Mouse (Mus musculus): ENCODE data around the gene Ptprcap. TPM values are rescaled to one million over a fixed set of nuclear protein-coding genes. Genes with fewer than 3 reads are reported as not detected.

Ptprcap gene
- polyA plus RNA-seq, 1 experiment from 2014 or later = 0.28 TPM

DNA sequence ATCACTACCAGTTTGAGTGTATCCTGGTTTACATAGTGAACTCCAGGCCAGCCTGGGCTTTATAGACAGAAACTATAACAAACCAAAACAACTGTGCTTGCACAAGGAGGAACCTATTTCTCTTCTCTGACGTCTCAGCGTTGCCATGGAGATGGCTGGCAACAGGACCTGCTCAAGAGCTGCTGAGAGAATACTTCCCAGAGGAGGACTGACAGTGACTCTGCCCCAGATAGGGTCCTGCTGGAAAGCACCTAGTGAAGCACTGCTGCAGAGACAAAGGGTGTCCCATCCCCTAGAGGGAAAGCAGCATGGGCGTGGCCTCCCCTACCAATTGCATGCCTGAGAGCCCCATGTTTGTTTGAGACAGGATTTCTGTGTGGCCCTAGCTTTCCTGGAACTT, 28.5 kb downstream of the Ptprcap start:
- peak; percentile 45 for ATAC-seq
- WGBS = 43% methylated on average over 3 of the region's 3 CpGs

DNA sequence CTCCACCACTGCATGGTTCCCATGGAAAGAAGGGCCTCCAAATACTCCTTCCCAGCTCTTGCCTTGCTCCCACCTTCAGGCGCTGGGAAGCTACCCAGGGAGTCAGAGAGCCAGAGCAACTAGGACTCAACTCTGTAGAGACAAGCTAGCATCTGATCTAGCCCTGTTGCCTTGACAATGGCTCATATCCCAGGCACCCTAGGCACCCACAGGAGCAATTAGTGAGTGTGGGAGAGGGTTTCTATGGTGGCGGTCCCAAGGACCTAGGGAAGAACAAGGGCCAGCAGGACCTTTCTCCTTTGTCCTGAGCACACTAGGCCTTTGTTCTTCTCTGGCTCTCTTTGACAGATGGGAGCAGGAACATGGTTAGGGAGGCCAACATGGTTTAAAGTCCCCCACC, 30.3 kb downstream of the Ptprcap start:
- H3K9me3 ChIP-seq (replicated peaks; ENCODE audit: control insufficient read depth, low read length, poor library complexity, severe bottlenecking) = no peaks in the 10 kb centered on the region
- H3K4me2 ChIP-seq (ENCODE audit: low read length) = no peak overlapping the region
- no peak overlapping the region for H3K9ac ChIP-seq (ENCODE audit: low read depth, low read length)
- no peaks in the 10 kb centered on the region for H3K36me3 ChIP-seq (ENCODE audit: control insufficient read depth, insufficient read depth, low read length)
- ATAC-seq = no peak
- no peaks in the 10 kb centered on the region for H3K27me3 ChIP-seq (ENCODE audit: control insufficient read depth, insufficient read depth, low read depth, low read length)
- H3K4me3 ChIP-seq (ENCODE audit: low read depth, low read length) = no peak overlapping the region
- WGBS = 62% methylated on average over 2 of the region's 2 CpGs
- H3K4me1 ChIP-seq (ENCODE audit: control insufficient read depth, insufficient read depth, low read length) = peaks cover 4% of the 10 kb centered on the region; the same call in 1 of the 2 replicates
- no peak overlapping the region for H3K27ac ChIP-seq (ENCODE audit: low read length)

More for the DNA sequence above, 28.5 kb downstream of the Ptprcap start:
- Histone ChIP-seq H3K4me1 (ENCODE audit: control insufficient read depth, insufficient read depth, low read length) (peaks cover 4% of the 10 kb centered on the region; the same call in 1 of the 2 replicates), H3K4me2 (ENCODE audit: low read length) (no peak overlapping the region), H3K9me3 (replicated peaks; ENCODE audit: control insufficient read depth, low read length, poor library complexity, severe bottlenecking) (no peaks in the 10 kb centered on the region), H3K4me3 (ENCODE audit: low read depth, low read length) (no peak overlapping the region), H3K27ac (ENCODE audit: low read length) (0 out of 2 replicates have a peak overlapping the region, but pooled peaks have one; percentile 8), H3K9ac (ENCODE audit: low read depth, low read length) (0 out of 2 replicates have a peak overlapping the region, but pooled peaks have one; percentile 10), H3K36me3 (ENCODE audit: control insufficient read depth, insufficient read depth, low read length) (no peaks in the 10 kb centered on the region), H3K27me3 (ENCODE audit: control insufficient read depth, insufficient read depth, low read depth, low read length) (no peaks in the 10 kb centered on the region)

DNA sequence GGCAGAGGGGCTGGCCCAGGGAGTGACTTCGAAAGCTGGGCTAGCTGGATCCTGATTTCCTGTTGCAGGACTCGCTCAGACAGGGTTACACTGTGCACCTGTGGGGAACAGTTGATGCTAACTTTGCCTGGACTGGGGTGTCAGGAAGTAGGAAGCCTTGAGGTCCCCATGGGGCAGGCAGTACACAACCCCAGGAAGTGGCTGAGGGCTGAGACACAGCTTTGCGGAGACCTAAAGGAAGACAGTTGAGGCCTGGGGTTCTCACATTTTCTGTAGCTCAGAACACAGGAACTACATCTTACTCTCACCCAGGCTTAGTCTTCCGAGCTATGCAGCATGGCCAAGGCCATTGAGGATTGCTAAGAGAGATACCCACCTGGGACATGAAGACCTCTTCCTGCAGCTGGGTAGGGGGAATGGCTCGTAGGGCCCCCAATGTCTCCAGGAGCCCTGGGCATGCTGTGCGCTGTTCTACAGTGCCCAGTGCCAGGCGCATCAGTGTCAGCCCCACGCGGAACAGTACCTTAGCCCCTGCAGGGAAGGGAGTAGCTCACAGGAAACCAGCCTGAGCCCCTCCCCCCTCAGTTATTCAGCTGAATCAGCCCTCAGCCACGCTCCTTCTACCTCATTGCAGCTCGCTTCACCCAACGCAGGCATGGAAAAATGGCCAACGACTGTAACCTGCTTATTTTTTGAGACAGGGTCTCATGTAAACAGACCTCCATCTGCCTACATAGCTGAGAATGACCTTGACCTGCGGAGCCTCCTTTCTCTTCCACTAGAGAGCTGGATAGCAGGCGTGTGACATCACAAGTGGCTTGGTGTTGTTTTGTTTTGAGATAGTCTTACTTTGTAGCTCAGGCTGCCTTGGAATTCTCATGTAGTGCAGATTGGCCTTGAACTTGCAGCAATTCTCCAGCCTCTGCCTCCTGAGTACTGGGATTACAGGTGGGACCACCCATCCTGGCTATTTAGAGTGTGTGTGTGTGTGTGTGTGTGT, 31.9 kb downstream of the Ptprcap start:
- Histone ChIP-seq H3K9me3 (replicated peaks; ENCODE audit: control insufficient read depth, low read length, poor library complexity, severe bottlenecking) (no peaks in the 10 kb centered on the region), H3K4me3 (ENCODE audit: low read depth, low read length) (no peak overlapping the region), H3K4me2 (ENCODE audit: low read length) (no peak overlapping the region), H3K9ac (ENCODE audit: low read depth, low read length) (no peak overlapping the region), H3K27me3 (ENCODE audit: control insufficient read depth, insufficient read depth, low read depth, low read length) (no peaks in the 10 kb centered on the region), H3K27ac (ENCODE audit: low read length) (no peak overlapping the region), H3K4me1 (ENCODE audit: control insufficient read depth, insufficient read depth, low read length) (peaks cover 4% of the 10 kb centered on the region; the same call in 1 of the 2 replicates), H3K36me3 (ENCODE audit: control insufficient read depth, insufficient read depth, low read length) (no peaks in the 10 kb centered on the region)
- no peak for ATAC-seq
- whole genome bisulfite sequencing = 64% methylated on average over 15 of the region's 15 CpGs

DNA sequence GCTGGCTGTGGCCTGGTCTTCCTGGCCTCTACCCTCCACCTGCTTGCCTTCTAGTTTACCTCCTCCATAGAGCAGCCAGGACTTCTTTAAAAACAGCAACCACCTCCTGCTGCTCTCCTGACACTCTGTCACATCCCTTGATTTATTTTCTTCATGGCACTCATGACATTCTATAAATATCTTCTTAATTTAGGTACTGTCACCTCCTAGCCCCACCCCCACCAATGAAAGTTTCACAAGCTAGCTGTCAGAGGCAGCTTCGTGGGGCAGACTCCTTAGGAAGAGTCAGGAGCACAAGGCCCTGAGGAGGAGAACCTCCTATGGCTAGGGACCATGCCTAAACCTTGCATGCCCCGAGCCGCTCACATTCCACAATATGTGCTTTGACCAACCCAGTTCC, 33.9 kb downstream of the Ptprcap start:
- Histone ChIP-seq H3K9me3 (replicated peaks; ENCODE audit: control insufficient read depth, low read length, poor library complexity, severe bottlenecking) (no peaks in the 10 kb centered on the region), H3K27me3 (ENCODE audit: control insufficient read depth, insufficient read depth, low read depth, low read length) (no peaks in the 10 kb centered on the region), H3K27ac (ENCODE audit: low read length) (no peak overlapping the region), H3K9ac (ENCODE audit: low read depth, low read length) (no peak overlapping the region), H3K4me2 (ENCODE audit: low read length) (no peak overlapping the region), H3K36me3 (ENCODE audit: control insufficient read depth, insufficient read depth, low read length) (no peaks in the 10 kb centered on the region), H3K4me1 (ENCODE audit: control insufficient read depth, insufficient read depth, low read length) (peaks cover 3% of the 10 kb centered on the region; the same call in 1 of the 2 replicates), H3K4me3 (ENCODE audit: low read depth, low read length) (no peak overlapping the region)
- 77% methylated on average over 3 of the region's 3 CpGs for WGBS
- no peak for ATAC-seq

DNA sequence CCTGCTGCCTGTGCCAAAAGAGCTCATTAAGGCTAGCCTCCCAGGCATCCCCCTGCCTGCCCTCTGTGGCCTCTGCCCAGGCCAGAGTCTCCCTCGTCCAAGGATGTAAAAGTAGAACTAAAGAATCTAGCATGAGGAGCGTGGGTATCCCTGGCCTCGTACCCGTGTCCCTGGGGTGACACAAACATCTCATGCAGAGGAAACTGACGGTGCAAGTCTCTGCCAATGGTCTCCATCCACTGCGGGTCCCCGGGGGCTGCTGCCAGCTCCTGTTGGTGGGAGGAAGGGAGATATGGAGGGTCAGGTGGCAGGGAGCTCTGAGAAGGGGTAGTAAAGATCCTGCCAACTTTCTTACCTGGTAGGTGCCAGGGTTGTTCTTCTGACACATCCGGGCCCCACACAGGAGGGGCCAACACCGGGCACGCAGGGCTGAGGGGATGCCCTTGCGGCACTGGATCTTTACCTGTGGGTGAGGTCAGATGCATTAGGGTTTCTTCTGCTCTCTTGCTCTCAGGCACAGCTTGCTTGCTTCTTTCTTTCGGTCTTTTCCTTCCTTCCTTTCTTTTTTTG, 35.7 kb downstream of the Ptprcap start:
- Histone ChIP-seq H3K4me1 (ENCODE audit: control insufficient read depth, insufficient read depth, low read length) (peaks cover 13% of the 10 kb centered on the region), H3K4me2 (ENCODE audit: low read length) (no peak overlapping the region), H3K4me3 (ENCODE audit: low read depth, low read length) (no peak overlapping the region), H3K27me3 (ENCODE audit: control insufficient read depth, insufficient read depth, low read depth, low read length) (no peaks in the 10 kb centered on the region), H3K9ac (ENCODE audit: low read depth, low read length) (no peak overlapping the region), H3K9me3 (replicated peaks; ENCODE audit: control insufficient read depth, low read length, poor library complexity, severe bottlenecking) (no peaks in the 10 kb centered on the region), H3K36me3 (ENCODE audit: control insufficient read depth, insufficient read depth, low read length) (0 out of 2 replicates have a peak, but pooled peaks cover 2% of the 10 kb centered on the region), H3K27ac (ENCODE audit: low read length) (no peak overlapping the region)
- ATAC-seq = no peak
- 84% methylated on average over 12 of the region's 12 CpGs for WGBS

DNA sequence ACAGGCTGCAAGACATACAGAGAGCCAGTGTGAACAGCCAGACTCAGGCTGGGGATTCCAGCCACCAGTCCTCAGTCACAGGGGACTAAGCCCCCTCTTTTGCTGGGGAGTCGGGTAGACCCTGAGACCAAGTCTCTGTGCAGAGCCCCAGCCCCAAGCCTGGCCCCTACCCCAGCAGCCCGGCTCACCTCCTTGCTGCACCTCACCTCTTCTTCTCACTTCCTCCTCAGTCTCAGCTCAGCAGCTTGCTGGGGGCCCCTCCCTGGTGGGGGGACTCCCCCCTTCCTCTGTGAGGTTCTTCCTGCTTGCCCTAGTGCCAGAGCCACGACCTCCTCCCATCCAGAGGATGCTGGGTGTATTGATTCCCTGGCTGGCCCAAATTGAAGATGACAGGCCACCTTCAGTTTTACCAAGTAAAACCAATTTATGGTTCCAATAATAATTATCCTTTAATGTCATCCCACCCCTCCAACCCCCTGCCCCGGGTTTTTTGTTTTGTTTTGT, 37.5 kb downstream of the Ptprcap start, which contains the start of gene Tbc1d10c:
Gene Tbc1d10c, minus strand, starts transcription at position 454 of the 504 bp plus-strand sequence.
- no peaks in the 10 kb centered on the region for H3K9me3 ChIP-seq (replicated peaks; ENCODE audit: control insufficient read depth, low read length, poor library complexity, severe bottlenecking)
- no peak for ATAC-seq
- peaks cover 13% of the 10 kb centered on the region for H3K4me1 ChIP-seq (ENCODE audit: control insufficient read depth, insufficient read depth, low read length)
- H3K27ac ChIP-seq (ENCODE audit: low read length) = peak within 1 kb of the TSS; percentile 89
- H3K4me2 ChIP-seq (ENCODE audit: low read length) = peak within 1 kb of the TSS; percentile 75
- WGBS = 74% methylated on average over 4 of the region's 4 CpGs
- H3K27me3 ChIP-seq (ENCODE audit: control insufficient read depth, insufficient read depth, low read depth, low read length) = no peaks in the 10 kb centered on the region
- peak within 1 kb of the TSS; percentile 98 for H3K9ac ChIP-seq (ENCODE audit: low read depth, low read length)
- H3K4me3 ChIP-seq (ENCODE audit: low read depth, low read length) = peak within 1 kb of the TSS; percentile 95
- peaks cover 11% of the 10 kb centered on the region for H3K36me3 ChIP-seq (ENCODE audit: control insufficient read depth, insufficient read depth, low read length)

DNA sequence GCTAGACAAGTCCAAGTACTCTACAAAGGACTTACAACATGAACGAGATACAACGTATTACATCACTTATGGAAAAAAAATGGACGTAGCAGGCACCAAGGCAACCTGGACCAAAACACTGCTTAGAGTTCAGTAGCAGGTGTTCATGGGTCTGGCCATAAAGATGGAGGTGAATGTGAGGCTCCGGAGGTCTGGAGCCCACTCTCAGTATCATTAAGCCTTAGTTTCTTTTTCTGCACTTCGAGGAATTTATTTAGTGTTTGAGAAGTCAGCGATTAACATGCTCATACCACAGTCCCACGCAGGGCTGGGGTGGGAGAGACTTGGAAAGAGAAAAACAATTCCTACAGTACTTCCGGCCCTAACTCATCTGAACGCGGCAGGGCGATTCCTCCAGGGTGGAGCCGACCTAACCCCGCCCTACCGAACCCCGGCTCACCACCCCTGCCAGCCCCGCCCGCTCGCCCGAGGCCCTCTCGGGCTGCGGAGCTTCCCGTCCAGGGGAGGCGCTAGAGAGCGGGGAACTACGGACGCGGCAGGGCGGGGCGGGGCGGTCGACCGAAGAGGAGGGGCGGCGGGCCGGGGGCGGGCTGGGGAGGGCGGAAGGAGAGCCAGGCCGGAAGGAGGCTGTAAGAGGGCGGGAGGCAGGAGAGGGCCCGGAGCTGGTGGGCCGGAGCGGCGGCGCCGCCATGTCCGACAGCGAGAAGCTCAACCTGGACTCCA, 38.3 kb downstream of the Ptprcap start, which contains the start of gene Ppp1ca:
Gene Ppp1ca, plus strand, starts transcription at position 538 of the 723 bp plus-strand sequence.
- peak within 1 kb of the TSS; percentile 75 for H3K4me2 ChIP-seq (ENCODE audit: low read length)
- peak; percentile 91 for ATAC-seq
- peak within 1 kb of the TSS; percentile 89 for H3K27ac ChIP-seq (ENCODE audit: low read length)
- H3K9me3 ChIP-seq (replicated peaks; ENCODE audit: control insufficient read depth, low read length, poor library complexity, severe bottlenecking) = no peaks in the 10 kb centered on the region
- peaks cover 13% of the 10 kb centered on the region for H3K4me1 ChIP-seq (ENCODE audit: control insufficient read depth, insufficient read depth, low read length)
- peak within 1 kb of the TSS; percentile 98 for H3K9ac ChIP-seq (ENCODE audit: low read depth, low read length)
- no peaks in the 10 kb centered on the region for H3K27me3 ChIP-seq (ENCODE audit: control insufficient read depth, insufficient read depth, low read depth, low read length)
- 7% methylated on average over 35 of the region's 47 CpGs for WGBS
- H3K4me3 ChIP-seq (ENCODE audit: low read depth, low read length) = peak within 1 kb of the TSS; percentile 95
- peaks cover 17% of the 10 kb centered on the region for H3K36me3 ChIP-seq (ENCODE audit: control insufficient read depth, insufficient read depth, low read length)

DNA sequence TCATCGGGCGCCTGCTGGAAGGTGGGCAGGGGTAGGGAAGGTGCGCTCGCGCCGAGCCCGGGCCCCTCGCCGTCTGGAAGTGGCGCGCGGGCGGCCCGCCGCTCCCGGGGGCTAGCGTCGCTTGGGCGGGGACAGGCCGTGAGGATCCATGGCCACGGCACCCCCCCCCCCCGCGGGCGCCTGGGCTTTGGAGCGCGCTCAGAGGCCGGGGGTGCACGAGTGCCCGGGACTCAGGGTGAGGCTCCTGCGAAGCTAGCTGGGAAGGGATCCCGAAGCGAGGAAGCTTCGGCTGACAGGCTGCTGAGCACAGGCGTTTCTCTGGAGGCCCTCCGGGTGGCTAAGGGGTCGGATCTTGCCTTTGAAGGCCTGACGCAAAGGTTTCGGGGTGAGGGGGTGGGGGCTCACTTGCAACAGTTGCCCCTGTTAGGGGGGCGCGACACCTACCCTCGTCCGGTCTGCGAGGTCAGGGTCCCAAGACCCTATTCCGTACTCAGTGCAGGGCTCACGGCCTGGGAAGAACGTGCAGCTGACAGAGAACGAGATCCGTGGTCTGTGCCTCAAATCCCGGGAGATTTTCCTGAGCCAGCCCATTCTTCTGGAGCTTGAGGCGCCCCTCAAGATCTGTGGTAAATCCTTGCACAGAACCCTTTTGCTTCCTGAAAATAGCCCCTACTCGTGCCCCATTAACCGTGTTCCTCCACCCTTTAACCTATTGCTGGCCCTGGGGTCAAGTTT, 39.0 kb downstream of the Ptprcap start:
- Histone ChIP-seq H3K27ac (ENCODE audit: low read length) (peak overlapping the region; percentile 89), H3K4me1 (ENCODE audit: control insufficient read depth, insufficient read depth, low read length) (peaks cover 13% of the 10 kb centered on the region), H3K9me3 (replicated peaks; ENCODE audit: control insufficient read depth, low read length, poor library complexity, severe bottlenecking) (no peaks in the 10 kb centered on the region), H3K4me3 (ENCODE audit: low read depth, low read length) (peak overlapping the region; percentile 95), H3K27me3 (ENCODE audit: control insufficient read depth, insufficient read depth, low read depth, low read length) (no peaks in the 10 kb centered on the region), H3K4me2 (ENCODE audit: low read length) (peak overlapping the region; percentile 75), H3K9ac (ENCODE audit: low read depth, low read length) (peak overlapping the region; percentile 98), H3K36me3 (ENCODE audit: control insufficient read depth, insufficient read depth, low read length) (peaks cover 20% of the 10 kb centered on the region)
- ATAC-seq = peak; percentile 61
- WGBS = under 1% methylated on average over 46 of the region's 52 CpGs
